In genomic region chr9:66513150-66513549, GRCm38 (mm10) we compare ENCODE assay signal across 7 mouse cellular contexts. TPM values are rescaled to one million over a fixed set of nuclear protein-coding genes. Genes with fewer than 3 reads are reported as not detected.
A peak's percentile ranks its signal among the peaks of the same experiment; 100 is the strongest.
DNase-seq lines count a peak whose midpoint lies in the region; ATAC-seq and TF ChIP-seq lines count a peak whose summit lies in the region.

No protein-coding gene starts in this region.

- peak; percentile 21; the same call in 1 of the 2 replicates for TF ChIP-seq CTCF in lung, postnatal 0 days (IDR thresholded peaks at IDR 0.05)

- H3K9ac ChIP-seq in lung, postnatal 0 days (replicated peaks; ENCODE audit: low read depth): no peak overlapping the region
- H3K9ac ChIP-seq in forebrain, embryonic 16.5 days (replicated peaks; ENCODE audit: low read depth, low read length): no peak overlapping the region
- H3K9ac ChIP-seq in kidney, embryonic 16.5 days (replicated peaks; ENCODE audit: low read length): peak overlapping the region; percentile 86; the same call in 1 of the 2 replicates

- H3K4me3 ChIP-seq in lung, postnatal 0 days (ENCODE audit: low read depth, low read length): no peak overlapping the region
- no peak overlapping the region for H3K4me3 ChIP-seq in forebrain, embryonic 16.5 days (replicated peaks; ENCODE audit: low read length)
- no peak overlapping the region for H3K4me3 ChIP-seq in kidney, embryonic 16.5 days (ENCODE audit: low read length)

- H3K27ac ChIP-seq in lung, postnatal 0 days (ENCODE audit: low read length): no peak overlapping the region
- H3K27ac ChIP-seq in forebrain, embryonic 16.5 days (ENCODE audit: low read length): 0 out of 2 replicates have a peak overlapping the region, but pooled peaks have one; percentile 19
- peak overlapping the region; percentile 99 for H3K27ac ChIP-seq in kidney, embryonic 16.5 days (ENCODE audit: low read length)

- no peaks in the 10 kb centered on the region for H3K27me3 ChIP-seq in lung, postnatal 0 days (replicated peaks; ENCODE audit: insufficient read depth, low read length)
- no peaks in the 10 kb centered on the region for H3K27me3 ChIP-seq in forebrain, embryonic 16.5 days (replicated peaks; ENCODE audit: control insufficient read depth, insufficient read depth, low read length)
- no peaks in the 10 kb centered on the region for H3K27me3 ChIP-seq in kidney, embryonic 16.5 days (ENCODE audit: insufficient read depth, low read length)

- peaks cover 11% of the 10 kb centered on the region; the same call in 1 of the 2 replicates for H3K36me3 ChIP-seq in lung, postnatal 0 days (ENCODE audit: insufficient read depth, low read length)
- peaks cover 31% of the 10 kb centered on the region for H3K36me3 ChIP-seq in forebrain, embryonic 16.5 days (ENCODE audit: control insufficient read depth, insufficient read depth)
- peaks cover 39% of the 10 kb centered on the region for H3K36me3 ChIP-seq in kidney, embryonic 16.5 days (ENCODE audit: insufficient read depth, low read length)

- H3K4me2 ChIP-seq in lung, postnatal 0 days (replicated peaks; ENCODE audit: low read depth, low read length): no peak overlapping the region
- H3K4me2 ChIP-seq in forebrain, embryonic 16.5 days (ENCODE audit: low read length): no peak overlapping the region
- no peak overlapping the region for H3K4me2 ChIP-seq in kidney, embryonic 16.5 days (replicated peaks; ENCODE audit: low read depth, low read length)

- no peak for ATAC-seq in lung, postnatal 0 days
- no peak for ATAC-seq in forebrain, embryonic 16.5 days
- ATAC-seq in kidney, embryonic 16.5 days (ENCODE audit: low FRiP score, low TSS enrichment): no peak

- no peak for TF ChIP-seq EP300 in lung, postnatal 0 days (IDR thresholded peaks at IDR 0.05)

- H3K9me3 ChIP-seq in lung, postnatal 0 days (ENCODE audit: low read length): no peaks in the 10 kb centered on the region
- H3K9me3 ChIP-seq in forebrain, embryonic 16.5 days (ENCODE audit: control insufficient read depth, low read length): no peaks in the 10 kb centered on the region
- H3K9me3 ChIP-seq in kidney, embryonic 16.5 days (ENCODE audit: low read length): no peaks in the 10 kb centered on the region

- no peaks in the 10 kb centered on the region for H3K4me1 ChIP-seq in lung, postnatal 0 days (ENCODE audit: insufficient read depth, low read depth, low read length)
- peaks cover 15% of the 10 kb centered on the region for H3K4me1 ChIP-seq in forebrain, embryonic 16.5 days (replicated peaks; ENCODE audit: control insufficient read depth, insufficient read depth, low read length)
- H3K4me1 ChIP-seq in kidney, embryonic 16.5 days (ENCODE audit: insufficient read depth, low read length): peaks cover 33% of the 10 kb centered on the region

- no peak for DNase-seq in lung, postnatal 0 days (ENCODE audit: low spot score)
- no peak for DNase-seq in lung, postnatal 10 days
- peak; percentile 35 for DNase-seq in c-Kit-positive CD71-positive TER-119-negative erythroid progenitor cells, embryonic 14.5 days (ENCODE audit: low read depth)
- DNase-seq in retina, embryonic 14.5 days (ENCODE audit: low spot score): peak; percentile 50
- no peak for DNase-seq in ovary, adult 18-20 months (ENCODE audit: low spot score)

RNA-seq across cellular contexts. Expression of gene Fbxl22, which starts 1.2 kb away (rescaled TPM):
- polyA plus RNA-seq in lung, postnatal 0 days (2015; fragmentation: Nextera tagmentation; extraction: Ambion mirVana): 3.4 and 3.6 TPM in 2 replicates
- polyA plus RNA-seq in forebrain, embryonic 16.5 days (2015; fragmentation: Nextera tagmentation; extraction: Ambion mirVana): 1.3 and 1.8 TPM in 2 replicates
- polyA plus RNA-seq in kidney, embryonic 16.5 days (2015; fragmentation: Nextera tagmentation; extraction: Ambion mirVana): 2.8 and 6.5 TPM in 2 replicates

Comparison
In these comparisons a context has a peak if more than half of its experiments do, and no peak if none do; other contexts are left out.
1. DNase-seq: peak in c-Kit-positive CD71-positive TER-119-negative erythroid progenitor cells, embryonic 14.5 days (single experiment) and retina, embryonic 14.5 days (single experiment); none in lung, postnatal 0 days (single experiment), lung, postnatal 10 days (single experiment) and ovary, adult 18-20 months (single experiment).